Mouse (Mus musculus) left cerebral cortex, postnatal 14 days (tissue): ENCODE results near the gene Hesx1. TPM values are rescaled to one million over a fixed set of nuclear protein-coding genes. Genes with fewer than 3 reads are reported as not detected.

Source experiments
- DNase-seq, 2 experiments: peaks; one replicate each; pipeline ENCODE4 v3.0.0; 2021 to 2022; ENCODE audit warnings: low spot score in 2 of 2, mixed read lengths in 1 of 2
- intact Hi-C: fragments of 180-260 bp; cut with DNase I; formaldehyde crosslinking; loops from one replicate; pipeline ENCODE4 v1.15.1; 2025
- total RNA-seq, 2 experiments: library from RNA; stranded (reverse); gene quantifications; 2 replicates each; pipeline ENCODE4 v1.2.3; 2021

Hesx1 gene
- total RNA-seq, 2 experiments from 2014 or later: not detected

DNA sequence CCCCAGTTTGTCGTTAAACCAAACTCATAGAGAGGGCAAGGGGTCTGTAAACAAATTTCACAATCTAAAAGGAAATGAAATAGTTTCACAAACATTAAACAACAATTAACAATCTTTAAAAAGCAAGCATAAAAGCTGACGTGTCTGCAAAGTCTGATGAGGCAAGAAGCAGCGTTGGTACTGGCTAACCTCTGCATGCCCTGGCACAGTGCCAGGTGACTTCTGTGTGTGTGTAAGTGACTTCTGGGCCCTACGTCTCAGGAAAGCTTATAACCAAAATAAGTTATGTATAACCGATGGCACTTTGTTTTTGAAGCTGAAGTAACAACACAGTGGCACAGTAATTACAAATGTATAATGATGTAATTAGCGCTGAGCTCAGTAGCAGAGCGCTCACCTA is 10.7 kb downstream of the Hesx1 start:
- DNase-seq: no peak
- intact Hi-C loops: no loop called here

DNA sequence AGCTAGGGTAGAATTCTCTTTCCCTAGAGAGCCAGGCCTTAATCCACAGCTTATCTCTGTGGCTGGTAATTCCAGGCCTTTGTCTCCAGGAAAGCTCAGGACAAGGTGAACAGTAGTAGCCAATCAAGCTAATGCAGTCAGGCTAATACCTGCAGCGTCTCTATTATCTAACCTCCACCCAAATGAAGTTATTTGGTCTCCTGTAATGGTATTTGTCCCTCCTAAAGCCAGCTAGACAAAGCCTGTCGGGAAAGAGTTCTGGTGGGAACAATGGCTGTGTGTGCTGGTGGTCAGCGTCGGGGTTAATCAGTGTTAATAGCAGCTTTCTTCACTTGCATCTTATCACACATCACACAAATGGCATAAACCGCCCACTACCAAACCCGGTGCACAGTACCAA is 11.7 kb downstream of the Hesx1 start:
- intact Hi-C loops: no loop called here
- DNase-seq: no peak

DNA sequence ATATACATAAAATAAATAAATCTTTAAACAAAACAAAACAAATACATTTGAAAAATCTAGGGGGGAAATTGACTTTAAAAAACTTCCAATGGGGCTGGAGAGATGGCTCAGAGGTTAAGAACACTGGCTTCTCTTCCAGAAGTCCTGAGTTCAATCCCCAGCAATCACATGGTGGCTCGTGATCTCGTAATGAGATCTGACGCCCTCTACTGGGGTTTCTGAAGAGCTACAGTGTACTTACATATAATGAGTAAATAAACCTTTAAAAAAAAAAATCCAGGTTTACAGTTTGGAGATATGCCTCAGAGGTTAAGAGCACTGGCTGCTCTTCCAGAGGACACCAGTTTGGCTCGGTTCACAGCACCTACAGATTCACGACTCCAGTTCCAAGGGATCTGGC is 17.3 kb downstream of the Hesx1 start:
- intact Hi-C loops: no loop called here
- DNase-seq: no peak

DNA sequence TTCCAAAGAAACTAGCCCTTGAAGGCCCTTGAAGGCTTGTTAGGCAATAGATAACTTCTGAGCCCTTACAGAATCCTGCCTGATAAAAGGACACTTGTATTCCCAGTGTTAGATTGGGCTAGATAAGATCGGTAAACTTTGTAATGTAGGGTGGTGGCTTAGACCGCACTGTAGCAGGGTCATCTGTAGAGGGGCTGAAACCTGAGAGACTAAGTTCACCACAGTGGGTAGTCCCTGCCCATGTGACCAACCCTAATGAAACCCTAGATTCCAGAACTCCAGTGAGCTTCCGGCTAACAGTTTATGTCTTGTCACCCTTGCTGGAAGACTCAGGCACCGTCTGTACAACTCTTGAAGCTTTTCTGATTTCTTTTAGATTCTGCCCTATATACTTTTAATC is 19.4 kb downstream of the Hesx1 start:
- intact Hi-C loops: no loop called here
- DNase-seq: no peak

DNA sequence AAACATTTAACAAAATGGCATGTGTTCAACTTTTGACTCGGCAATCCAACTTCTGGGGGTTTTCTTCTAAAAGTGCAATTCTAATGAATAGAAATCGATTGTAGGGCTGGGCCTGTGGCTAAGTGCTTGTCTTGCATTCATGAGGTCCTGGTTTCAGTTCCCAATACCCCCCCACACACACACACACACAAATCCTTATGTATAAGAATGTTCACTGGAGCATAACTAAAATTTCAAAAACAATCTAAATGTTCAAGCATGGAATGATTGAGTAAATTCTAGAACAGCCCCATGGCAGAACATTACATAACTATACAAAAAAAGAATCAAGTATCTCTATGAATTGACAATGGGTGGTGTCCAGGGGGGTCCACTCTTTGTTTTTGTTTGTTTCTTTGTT is 23.7 kb downstream of the Hesx1 start:
- intact Hi-C loops: no loop called here

DNA sequence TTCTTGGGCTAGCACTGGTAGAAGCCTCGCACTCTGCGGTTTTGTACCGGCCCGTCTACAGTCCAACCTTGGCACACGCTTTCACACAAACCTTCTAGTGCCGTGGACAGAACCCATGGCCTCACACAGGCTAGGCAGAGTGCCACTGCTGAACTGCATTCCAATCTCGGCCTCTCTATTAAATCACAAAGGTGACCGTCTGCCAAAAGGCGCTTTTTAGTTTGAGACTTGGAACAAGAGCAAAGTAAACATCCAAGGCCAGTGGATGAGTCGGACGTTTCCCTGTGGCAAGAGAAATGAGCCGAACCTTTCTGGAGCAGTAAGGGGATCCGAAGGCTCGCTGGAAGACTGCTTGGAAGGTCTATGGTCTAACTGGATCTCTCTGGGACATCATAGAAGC is 25.6 kb downstream of the Hesx1 start:
- intact Hi-C loops: loop anchor here (10.0 kb wide), 1 partner anchor 345 kb away; no protein-coding TSS in a partner anchor
- DNase-seq: no peak

More for the DNA sequence above, 23.7 kb downstream of the Hesx1 start:
- no peak for DNase-seq

DNA sequence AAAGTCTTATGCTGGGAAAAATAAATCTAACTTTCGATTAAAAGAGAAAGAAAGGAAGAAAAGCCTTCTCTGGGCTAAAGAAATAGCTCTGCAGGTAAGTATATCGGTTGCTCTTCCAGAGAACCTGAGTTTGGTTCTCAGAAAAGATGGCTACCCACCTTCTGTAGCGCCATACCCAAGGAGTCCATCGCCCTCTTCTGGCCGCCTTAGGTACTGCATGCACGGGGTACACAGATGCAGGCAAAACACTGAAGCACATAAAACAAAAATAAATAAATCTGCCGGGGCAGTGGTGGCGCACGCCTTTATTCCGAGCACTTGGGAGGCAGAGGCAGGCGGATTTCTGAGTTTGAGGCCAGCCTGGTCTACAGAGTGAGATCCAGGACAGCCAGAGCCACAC is 28.7 kb downstream of the Hesx1 start:
- intact Hi-C loops: loop anchor here (10.0 kb wide), 1 partner anchor 348 kb away; no protein-coding TSS in a partner anchor
- peak; percentile 38 to 41 for DNase-seq

DNA sequence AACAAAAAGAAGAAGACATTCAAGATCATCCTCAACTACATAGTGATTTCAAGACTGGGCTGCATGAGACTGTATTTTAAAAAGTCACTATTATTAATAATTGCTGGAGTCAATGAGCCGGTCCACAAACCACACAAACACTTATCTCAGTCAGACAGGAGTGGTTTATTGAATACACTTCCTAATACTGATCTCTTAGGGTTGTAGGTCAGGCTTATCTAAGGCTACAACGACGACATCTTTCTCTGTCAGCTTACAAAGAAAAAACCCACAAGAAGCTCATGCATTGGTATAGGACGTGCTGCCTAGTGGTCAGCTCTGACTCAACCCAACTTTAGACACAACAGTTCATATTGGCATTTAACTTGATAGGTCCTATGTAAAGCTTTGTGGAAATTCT is 30.4 kb downstream of the Hesx1 start:
- intact Hi-C loops: loop anchor here (5.0 to 10.0 kb wide), 2 partner anchors 52 to 350 kb away; partner anchors contain the start of gene Appl1
- DNase-seq: no peak

DNA sequence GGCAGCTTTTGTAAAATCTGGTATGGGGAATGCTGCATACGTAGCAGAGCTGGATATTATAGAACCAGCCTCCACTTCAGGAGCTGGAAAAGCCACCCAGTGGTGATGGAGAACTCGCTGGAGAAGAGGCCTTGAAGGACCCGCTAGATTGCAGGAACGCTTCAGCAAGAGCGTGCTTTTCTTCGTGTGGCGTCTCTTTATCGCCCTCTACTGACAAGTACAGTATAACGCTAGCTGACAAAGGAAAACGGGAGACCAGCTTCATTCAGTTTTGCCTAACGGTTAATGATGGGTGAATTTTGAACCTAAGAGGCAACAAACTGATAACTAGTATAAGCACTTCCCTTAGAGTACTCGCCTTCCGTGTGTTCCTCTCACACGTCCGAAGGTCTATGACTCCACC is 35.6 kb downstream of the Hesx1 start:
- peak; percentile 69 to 84 for DNase-seq
- intact Hi-C loops: loop anchor here (2.0 to 10.0 kb wide), 4 partner anchors 57 to 355 kb away; partner anchors contain the start of gene Appl1

DNA sequence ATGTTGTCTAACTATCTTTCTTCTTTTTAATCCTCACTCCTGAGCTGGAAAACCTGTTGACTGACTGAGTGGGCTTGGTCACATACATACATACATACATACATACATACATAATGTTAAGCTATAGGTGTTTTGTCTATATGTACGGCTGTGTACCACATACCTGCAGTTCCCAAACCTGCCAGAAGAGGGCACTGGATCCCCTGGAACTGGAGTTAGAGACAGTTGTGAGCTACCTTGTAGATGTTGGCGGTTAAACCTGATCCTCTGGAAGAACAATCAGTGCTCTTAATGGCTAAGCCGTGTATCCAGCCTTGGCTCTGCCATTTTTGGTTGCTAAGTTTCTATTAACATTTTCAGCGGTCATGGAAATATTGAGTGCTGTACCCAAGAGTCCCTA is 36.9 kb downstream of the Hesx1 start:
- intact Hi-C loops: loop anchor here (2.0 to 5.0 kb wide), 2 partner anchors 66 to 151 kb away; no protein-coding TSS in a partner anchor
- peak; percentile 44 to 67 for DNase-seq

DNA sequence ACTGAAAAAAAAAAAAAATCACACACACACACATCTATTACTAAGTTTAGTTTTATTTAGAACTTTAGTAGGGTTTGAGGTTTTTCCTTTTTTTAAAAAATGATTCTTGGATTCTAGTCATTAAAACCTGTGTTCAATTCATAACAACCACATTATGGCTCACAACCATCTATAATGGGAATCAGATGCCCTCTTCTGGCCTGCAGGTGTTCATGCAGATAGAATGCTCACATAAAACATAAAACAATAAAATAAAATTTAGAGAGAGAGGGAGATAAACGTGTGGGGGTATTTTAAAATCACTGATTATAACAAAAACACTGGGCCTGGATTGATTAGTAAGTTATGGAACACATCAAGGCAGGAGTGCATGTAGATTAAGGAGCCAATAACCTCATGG is 43.3 kb downstream of the Hesx1 start:
- no peak for DNase-seq
- intact Hi-C loops: no loop called here

DNA sequence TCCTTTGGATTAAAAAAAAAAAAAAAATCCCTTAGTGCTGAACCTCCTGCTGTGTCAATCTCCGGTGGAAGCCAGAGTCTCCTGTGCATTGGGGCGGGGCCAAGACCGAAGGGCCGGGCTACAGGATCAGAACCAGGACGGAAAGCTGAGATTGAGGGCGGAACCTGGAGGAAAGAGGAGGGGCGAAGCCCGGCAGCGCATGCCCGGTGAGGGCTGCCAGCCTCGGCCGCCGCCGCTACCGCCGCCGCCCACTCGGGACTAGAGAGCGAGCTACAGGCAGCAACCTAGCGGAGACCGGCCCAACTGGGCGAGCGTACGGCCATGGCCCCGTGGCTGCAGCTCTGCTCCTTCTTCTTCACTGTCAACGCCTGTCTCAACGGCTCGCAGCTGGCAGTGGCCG is 44.6 kb downstream of the Hesx1 start, which contains the start of gene Il17rd:
Gene Il17rd, plus strand, starts transcription at position 159 of the 400 bp plus-strand sequence.
- intact Hi-C loops: no loop called here

DNA sequence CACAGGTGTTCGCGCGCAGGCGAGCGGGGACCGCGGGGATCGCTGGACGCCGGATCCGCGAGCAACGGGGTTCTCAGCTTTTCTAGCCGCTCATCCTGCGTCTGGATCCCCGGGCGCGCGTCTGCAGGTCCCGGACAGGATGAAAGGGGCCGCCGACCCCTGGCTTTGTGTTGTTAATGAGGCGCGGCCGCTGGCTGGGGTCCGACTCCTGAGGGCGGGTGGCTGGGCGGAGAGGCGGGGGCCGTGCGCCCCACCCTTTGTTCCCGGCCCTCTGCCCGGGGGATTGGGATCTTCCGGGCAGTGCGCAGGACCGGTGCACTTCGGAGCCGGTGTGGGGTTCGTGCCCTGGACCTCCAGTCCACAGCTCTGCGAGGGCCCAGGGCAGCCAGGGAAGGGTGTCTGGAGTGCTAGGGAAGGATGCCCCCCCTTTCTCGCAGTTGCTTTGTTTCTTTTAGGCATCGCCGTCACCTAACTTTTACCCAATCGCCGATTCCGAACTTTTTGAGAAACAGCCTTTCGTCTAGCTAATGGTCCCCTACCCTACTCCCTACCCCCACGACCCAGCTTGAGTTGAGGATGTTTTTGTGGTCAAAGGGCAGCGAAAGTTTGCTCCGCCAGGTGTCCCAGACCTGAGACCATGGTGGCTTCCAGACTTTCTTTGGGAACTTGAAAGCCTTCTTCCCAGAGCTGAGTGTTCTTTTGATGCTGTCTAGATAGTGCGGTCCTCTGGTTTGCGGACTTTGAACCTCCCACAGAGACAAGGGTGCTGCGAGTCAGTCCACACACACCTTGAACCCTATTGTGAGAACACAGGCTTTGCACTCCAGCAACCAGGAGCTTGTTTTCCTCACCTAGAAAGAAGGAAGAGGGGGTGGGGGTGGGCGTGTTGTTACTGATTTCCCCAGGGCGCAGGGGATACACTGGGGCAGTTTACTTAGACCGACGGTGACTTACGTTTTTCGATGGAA is 45.3 kb downstream of the Hesx1 start:
- peak in 1 of 2 experiments; percentile 14 for DNase-seq

More for the DNA sequence above, 44.6 kb downstream of the Hesx1 start, which contains the start of gene Il17rd:
- peak; percentile 65 to 85 for DNase-seq

DNA sequence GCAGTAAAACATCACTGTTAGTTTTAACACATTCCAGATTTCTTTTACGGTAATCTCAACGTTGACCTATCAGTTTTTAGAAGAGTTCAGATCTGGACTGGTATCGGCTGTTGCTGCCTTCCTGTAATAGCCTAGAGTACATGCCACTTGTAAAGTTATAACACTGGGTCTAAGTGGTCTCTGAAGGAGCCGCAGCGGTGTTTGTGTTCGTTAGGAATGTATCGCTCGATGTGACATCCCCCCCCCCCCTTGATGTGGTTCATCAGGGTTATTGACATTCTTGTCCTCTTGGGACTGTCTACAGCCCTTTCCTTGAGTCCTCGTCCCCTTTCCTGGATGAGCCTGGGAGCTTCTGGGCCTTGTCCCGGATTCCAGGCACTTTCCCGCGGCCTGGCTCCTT is 46.2 kb downstream of the Hesx1 start:
- DNase-seq: no peak
- intact Hi-C loops: no loop called here

More for the DNA sequence above, 45.3 kb downstream of the Hesx1 start:
- intact Hi-C loops: no loop called here

DNA sequence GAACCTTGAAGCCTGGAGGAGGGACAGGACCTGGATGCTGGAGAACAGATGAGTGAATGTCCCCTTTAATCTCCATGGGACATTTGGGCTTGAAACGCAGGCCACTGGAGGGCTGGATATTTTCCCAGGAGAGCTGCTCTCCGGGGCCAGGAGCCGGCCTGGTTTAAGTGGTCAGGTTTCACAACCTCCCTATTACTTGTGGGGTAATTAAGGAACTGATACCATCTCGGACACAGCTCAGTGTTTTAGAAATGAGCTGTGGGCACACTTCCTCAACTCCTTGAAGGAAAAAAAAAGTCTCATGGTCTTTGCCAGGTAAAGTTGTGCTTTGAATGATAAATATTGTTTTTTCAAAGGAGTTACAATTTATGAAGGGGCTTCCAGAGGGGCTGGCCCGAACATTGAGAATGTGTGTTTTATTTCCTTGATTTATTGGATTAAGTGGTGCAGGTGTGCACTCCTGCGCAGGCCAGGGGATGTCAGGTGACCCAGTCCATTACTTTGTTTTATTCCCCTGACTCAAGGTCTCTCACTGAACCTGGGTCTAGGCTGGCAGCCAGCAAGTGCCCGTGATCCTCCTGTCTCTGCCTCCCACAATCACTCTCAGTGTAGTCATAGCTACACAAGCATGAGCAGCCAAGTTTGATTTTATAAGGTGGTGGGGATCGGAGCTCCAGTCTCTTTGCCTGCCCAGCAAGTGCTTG is 48.2 kb downstream of the Hesx1 start:
- intact Hi-C loops: no loop called here
- DNase-seq: no peak

DNA sequence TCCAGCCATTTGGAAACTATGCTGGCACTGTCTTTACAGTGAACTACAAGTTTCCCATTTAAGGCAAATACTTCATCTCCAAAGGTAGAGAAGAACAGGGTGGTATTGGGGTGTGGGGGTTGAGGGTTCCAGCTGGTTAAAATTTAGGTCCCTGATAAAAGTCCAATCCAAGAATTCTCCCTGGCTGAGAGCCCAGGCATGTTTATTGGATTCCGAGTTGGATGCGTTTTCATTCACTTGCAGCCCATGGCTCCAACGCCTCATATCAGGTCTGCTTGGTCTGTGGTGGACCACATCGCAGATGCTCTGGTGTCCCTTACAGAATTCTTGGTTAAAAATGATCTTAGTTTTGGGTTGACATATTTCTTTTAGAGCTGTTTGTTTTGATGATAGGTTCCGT is 49.2 kb downstream of the Hesx1 start:
- DNase-seq: no peak
- intact Hi-C loops: no loop called here

DNA sequence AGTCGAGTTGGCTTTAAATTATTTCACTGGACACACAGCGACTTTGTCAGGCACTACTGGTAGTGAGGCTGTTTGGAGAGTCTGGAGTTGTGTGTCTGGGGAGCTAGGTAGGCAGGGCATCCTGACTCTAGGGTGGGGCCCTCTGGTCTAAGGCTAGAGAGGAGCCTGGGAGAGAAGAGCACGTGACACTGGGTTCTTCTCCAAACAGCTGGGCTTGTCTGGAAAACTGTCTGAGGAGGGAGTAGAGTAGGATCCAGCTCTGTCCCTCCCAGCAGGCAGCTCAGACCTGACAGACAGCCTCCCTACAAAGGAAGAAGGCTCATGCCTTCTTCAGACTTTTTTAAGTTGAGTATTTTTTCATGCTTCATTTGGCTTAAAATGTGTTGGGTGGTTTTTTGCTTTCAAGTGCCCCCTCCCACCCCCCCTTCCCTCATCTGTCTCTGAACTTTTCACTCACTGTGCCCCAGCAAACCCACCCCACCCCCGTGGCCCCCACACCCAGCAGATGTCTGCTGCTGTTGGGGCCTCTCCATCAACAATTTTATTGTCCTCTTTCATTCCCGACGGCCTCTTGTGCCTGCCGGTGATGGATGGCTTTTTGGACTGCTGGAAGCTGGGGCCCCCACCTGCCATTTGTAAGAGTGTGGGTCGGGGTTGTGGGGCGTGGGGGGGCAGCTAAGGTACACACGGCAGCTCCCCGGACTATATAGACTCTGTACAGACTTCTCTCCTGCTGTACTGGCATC is 50.2 kb downstream of the Hesx1 start:
- no peak for DNase-seq
- intact Hi-C loops: no loop called here

DNA sequence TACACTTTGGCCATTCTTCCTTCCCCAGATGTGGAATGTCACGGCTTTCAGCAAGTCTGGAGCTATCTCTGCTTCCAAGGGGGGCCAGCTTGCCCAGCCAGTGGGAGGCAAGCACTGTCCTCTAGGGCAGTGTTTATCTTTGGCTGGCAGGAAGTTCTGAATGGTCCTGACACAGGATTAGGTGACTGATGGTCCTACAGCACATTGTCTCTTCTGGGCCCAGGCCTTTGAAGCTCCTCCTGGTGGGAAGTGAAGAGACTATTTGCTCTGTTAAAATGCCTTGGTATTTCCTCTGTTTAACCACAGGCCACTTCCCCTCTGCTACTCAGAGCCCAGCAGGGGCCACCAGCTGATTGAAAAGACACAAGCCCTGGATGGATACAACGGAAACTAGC is 50.7 kb downstream of the Hesx1 start:
- no peak for DNase-seq
- intact Hi-C loops: no loop called here

DNA sequence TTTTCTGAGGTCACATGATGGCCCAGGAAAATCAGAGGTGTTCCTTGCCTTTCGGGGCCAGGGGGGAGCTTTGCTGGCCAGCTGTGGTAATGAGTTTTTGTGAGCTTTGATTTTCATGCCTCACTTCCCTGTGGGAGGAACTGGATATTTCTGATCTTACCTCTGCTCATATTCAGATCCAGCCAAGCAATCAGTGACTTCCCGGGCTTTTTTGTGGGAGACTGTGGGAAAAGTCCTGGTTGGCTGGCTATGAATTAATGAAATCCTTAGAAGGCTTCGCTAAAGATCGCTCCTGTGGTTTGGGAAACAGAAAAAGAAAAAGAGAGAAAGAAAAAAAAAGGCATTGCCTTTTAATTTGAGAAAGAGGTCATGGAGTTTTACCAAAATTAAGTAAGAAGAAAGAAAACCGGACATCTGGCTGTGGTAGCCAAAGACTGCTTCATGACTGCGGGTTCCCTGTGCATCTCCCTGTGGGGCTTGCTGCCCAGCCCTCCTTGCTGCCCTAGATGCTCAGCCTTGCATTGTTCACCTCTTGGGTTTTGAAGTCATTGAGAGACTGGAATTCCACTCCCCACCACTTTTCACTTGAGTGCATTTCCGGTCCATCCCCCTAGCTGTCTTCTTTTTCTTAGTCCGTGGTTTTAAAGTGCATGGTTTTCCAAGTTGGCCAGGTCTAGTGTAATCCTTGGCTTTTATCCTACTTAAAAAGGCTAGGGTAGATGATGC is 54.2 kb downstream of the Hesx1 start:
- intact Hi-C loops: no loop called here
- no peak for DNase-seq
